Mouse (Mus musculus) megakaryocyte, embryonic 14.5 days (primary cell): ENCODE measurements around the gene Wrap73. TPM values are rescaled to one million over a fixed set of nuclear protein-coding genes. Genes with fewer than 3 reads are reported as not detected.

Experiments used
- H3K27me3 ChIP-seq: replicated peaks from 2 replicates; pipeline ENCODE3; 2012; ENCODE audit warnings: inconsistent platforms
- H3K36me3 ChIP-seq: replicated peaks from 2 replicates; pipeline ENCODE3; 2012; ENCODE audit warnings: low read length, inconsistent platforms, mixed read lengths
- H3K4me1 ChIP-seq: 2 replicates; pipeline ENCODE4 v1.6.1; 2012; ENCODE audit warnings: inconsistent platforms
- H3K4me3 ChIP-seq: replicated peaks from 2 replicates; pipeline ENCODE3; 2012; ENCODE audit warnings: moderate library complexity, mild to moderate bottlenecking, inconsistent platforms
- H3K9me3 ChIP-seq: 2 replicates; pipeline ENCODE4 v1.6.1; 2012; ENCODE audit warnings: inconsistent platforms
- FLI1 ChIP-seq: IDR thresholded peaks from 2 replicates; pipeline ENCODE4 v1.6.1; 2012; ENCODE audit warnings: low read length, inconsistent platforms, mixed read lengths
- GATA1 ChIP-seq: IDR thresholded peaks from 3 replicates; pipeline ENCODE4 v1.6.1; 2012; ENCODE audit warnings: mixed read lengths, low read length, inconsistent platforms, borderline replicate concordance
- polyA plus RNA-seq: library from polyadenylated mRNA; stranded (reverse); fragments of >175 nt; gene quantifications from 2 replicates; pipeline ENCODE4 v1.2.3, GENCODE M21; 2012; ENCODE audit warnings: low replicate concordance; ENCODE audit not compliant: insufficient read depth

Wrap73 gene
- polyA plus RNA-seq, 1 experiment: 6.5 TPM

GRCm38 (mm10) chr4:154157970-154158662 lies 15.9 kb downstream of the Wrap73 start:
- Histone ChIP-seq H3K4me1 (peaks cover 51% of the 10 kb centered on the region), H3K9me3 (no peaks in the 10 kb centered on the region), H3K27me3 (no peaks in the 10 kb centered on the region), H3K36me3 (peaks cover 62% of the 10 kb centered on the region), H3K4me3 (no peak overlapping the region)
- TF ChIP-seq GATA1 (no peak), FLI1 (no peak)

- Histone ChIP-seq H3K27me3 (no peaks in the 10 kb centered on the region), H3K4me3 (peak overlapping the region; percentile 100), H3K9me3 (no peaks in the 10 kb centered on the region), H3K36me3 (peaks cover 56% of the 10 kb centered on the region), H3K4me1 (peaks cover 53% of the 10 kb centered on the region)
- no peak for TF ChIP-seq FLI1
- no peak for TF ChIP-seq GATA1
These were observed 16.8 kb downstream of the Wrap73 start for GRCm38 (mm10) chr4:154159002-154159401.

GRCm38 (mm10) chr4:154159961-154160537 lies 17.9 kb downstream of the Wrap73 start:
- H3K27me3 ChIP-seq: no peaks in the 10 kb centered on the region
- H3K9me3 ChIP-seq: no peaks in the 10 kb centered on the region
- peaks cover 45% of the 10 kb centered on the region for H3K36me3 ChIP-seq
- H3K4me3 ChIP-seq: peak overlapping the region; percentile 100
- TF ChIP-seq GATA1 (no peak), FLI1 (no peak)
- peaks cover 48% of the 10 kb centered on the region for H3K4me1 ChIP-seq

- Histone ChIP-seq H3K36me3 (peaks cover 38% of the 10 kb centered on the region), H3K4me1 (peaks cover 41% of the 10 kb centered on the region), H3K27me3 (peaks cover 5% of the 10 kb centered on the region), H3K9me3 (no peaks in the 10 kb centered on the region), H3K4me3 (peak within 1 kb of the TSS; percentile 100)
- TF ChIP-seq FLI1 (peak; percentile 57; the same call in 1 of the 2 replicates), GATA1 (no peak)
These were observed 18.6 kb downstream of the Wrap73 start, which contains the start of gene Tprgl for GRCm38 (mm10) chr4:154160538-154161390. Gene Tprgl (minus strand): TSS chr4:154160666.

- TF ChIP-seq GATA1 (no peak), FLI1 (no peak)
These were observed 21.1 kb downstream of the Wrap73 start for GRCm38 (mm10) chr4:154163296-154163695.

GRCm38 (mm10) chr4:154167053-154167452 lies 24.9 kb downstream of the Wrap73 start:
- H3K36me3 ChIP-seq: no peaks in the 10 kb centered on the region
- TF ChIP-seq FLI1 (no peak), GATA1 (no peak)
- peaks cover 18% of the 10 kb centered on the region for H3K4me1 ChIP-seq
- peaks cover 48% of the 10 kb centered on the region for H3K27me3 ChIP-seq
- H3K9me3 ChIP-seq: peaks cover 3% of the 10 kb centered on the region; the same call in 1 of the 2 replicates
- H3K4me3 ChIP-seq: no peak overlapping the region

More at GRCm38 (mm10) chr4:154163296-154163695, 21.1 kb downstream of the Wrap73 start:
- Histone ChIP-seq H3K27me3 (peaks cover 11% of the 10 kb centered on the region), H3K36me3 (peaks cover 13% of the 10 kb centered on the region), H3K4me3 (peak overlapping the region; percentile 59), H3K9me3 (peaks cover 3% of the 10 kb centered on the region; the same call in 1 of the 2 replicates), H3K4me1 (peaks cover 33% of the 10 kb centered on the region)

GRCm38 (mm10) chr4:154170021-154170420 lies 27.8 kb downstream of the Wrap73 start:
- no peak for TF ChIP-seq GATA1
- no peak for TF ChIP-seq FLI1
- Histone ChIP-seq H3K4me1 (peaks cover 10% of the 10 kb centered on the region), H3K9me3 (peaks cover 3% of the 10 kb centered on the region; the same call in 1 of the 2 replicates), H3K27me3 (peaks cover 76% of the 10 kb centered on the region), H3K4me3 (peak overlapping the region; percentile 46), H3K36me3 (no peaks in the 10 kb centered on the region)

GRCm38 (mm10) chr4:154170506-154171150 lies 28.5 kb downstream of the Wrap73 start, which contains the start of gene Megf6:
Gene Megf6 (plus strand): TSS chr4:154170730.
- H3K4me3 ChIP-seq: peak within 1 kb of the TSS; percentile 67
- no peaks in the 10 kb centered on the region for H3K36me3 ChIP-seq
- H3K27me3 ChIP-seq: peaks cover 79% of the 10 kb centered on the region
- TF ChIP-seq GATA1 (no peak), FLI1 (no peak)
- H3K9me3 ChIP-seq: peaks cover 3% of the 10 kb centered on the region; the same call in 1 of the 2 replicates
- peaks cover 10% of the 10 kb centered on the region for H3K4me1 ChIP-seq

GRCm38 (mm10) chr4:154171151-154171930 lies 29.2 kb downstream of the Wrap73 start:
- TF ChIP-seq FLI1 (no peak), GATA1 (no peak)
- Histone ChIP-seq H3K36me3 (no peaks in the 10 kb centered on the region), H3K27me3 (peaks cover 83% of the 10 kb centered on the region), H3K4me1 (peaks cover 10% of the 10 kb centered on the region), H3K4me3 (no peak overlapping the region), H3K9me3 (peaks cover 3% of the 10 kb centered on the region; the same call in 1 of the 2 replicates)
